Comparison of ENCODE assay signal across 8 mouse cellular contexts in the genomic region with DNA sequence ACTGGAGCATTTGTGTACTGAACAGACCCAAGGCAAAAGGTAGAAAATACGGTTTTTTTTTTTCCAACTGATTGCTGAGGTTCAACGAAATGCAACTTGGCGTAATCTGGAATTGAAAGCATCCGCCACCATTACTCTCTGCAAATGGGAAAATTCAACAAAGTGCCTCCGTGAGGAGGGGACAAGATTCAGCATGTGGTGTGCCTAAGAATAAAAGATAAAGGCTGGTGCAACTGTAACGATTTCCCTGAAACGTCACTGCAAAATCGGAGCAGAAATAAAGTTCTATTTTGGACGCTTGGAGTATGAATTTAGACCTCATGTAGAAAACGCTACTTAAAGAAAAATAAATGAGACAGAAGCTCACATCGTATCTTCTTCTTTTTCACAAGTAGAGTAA.
"Had no signal": no experiment of that assay in that cellular context is flagged by ENCODE, and none has a peak within 500 bp of the region (broad histone marks: within the 10 kb centered on the region; RNA-seq: fewer than 3 reads in every experiment).

No protein-coding gene starts in this region.

- ATAC-seq: intestine, embryonic 15.5 days; liver, embryonic 12.5 days; midbrain, embryonic 16.5 days had no signal

- DNase-seq: kidney, adult 18-20 months; kidney, postnatal 14 days; retina, postnatal 1 day; thymus, adult 18-20 months; thymus, postnatal 14 days had no signal
